Mouse (Mus musculus): ENCODE results near the gene Mlh3.

DNA sequence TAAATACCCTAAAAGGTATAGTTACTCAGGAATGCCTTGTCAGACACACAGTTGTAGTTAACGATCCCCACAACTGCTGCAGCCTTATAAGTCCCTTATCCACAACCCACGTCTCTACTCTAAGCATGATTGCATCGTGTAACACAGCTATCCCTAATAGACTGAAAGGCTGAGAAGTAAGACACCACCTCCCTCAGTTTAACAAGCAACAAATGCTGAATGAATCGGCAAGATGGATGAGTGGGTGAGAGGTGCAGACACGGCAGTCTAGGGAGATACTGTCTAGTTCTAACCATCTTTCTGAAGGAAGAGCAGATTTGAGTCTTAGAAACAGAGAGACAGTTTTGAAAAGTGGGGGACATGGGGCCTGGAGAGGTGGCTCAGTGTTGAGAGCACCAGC, 7.2 kb downstream of the Mlh3 start:
- no peak for TF ChIP-seq CTCF (IDR thresholded peaks at IDR 0.05; ENCODE audit: low read depth, low read length)
- TF ChIP-seq GATA1 (IDR thresholded peaks at IDR 0.05; ENCODE audit: borderline replicate concordance, low read length) = no peak
- TF ChIP-seq POLR2AphosphoS5 (IDR thresholded peaks at IDR 0.05; ENCODE audit: insufficient replicate concordance, low read depth, low read length) = no peak

Data from G1E (cell line).